Mouse (Mus musculus) heart, embryonic 11.5 days (tissue): ENCODE measurements at regions not wholly inside any gene's neighbourhood (a gene's known extent, or its start where the extent isn't known, plus 50 kb on each side); places are given as distances from the start of the nearest gene placed in this dataset.

Experiments used
- ATAC-seq: fragments of 200-750 bp; cut with Nextera tagmentation; replicated peaks from 2 replicates; pipeline ENCODE4 v1.8.0; 2017; ENCODE audit warnings: moderate library complexity; ENCODE audit not compliant: insufficient number of reproducible peaks, low FRiP score, low TSS enrichment
- H3K27ac ChIP-seq: fragments of 300-500 bp; sonication (generic); 2 replicates; pipeline ENCODE4 v1.5.1; 2014; ENCODE audit warnings: mild to moderate bottlenecking, low read depth, low read length
- H3K27me3 ChIP-seq: fragments of 300-500 bp; sonication (generic); 2 replicates; pipeline ENCODE4 v1.6.1; 2014; ENCODE audit warnings: mild to moderate bottlenecking, low read length, mixed read lengths; ENCODE audit not compliant: control insufficient read depth, insufficient read depth
- H3K36me3 ChIP-seq: fragments of 300-500 bp; sonication (generic); 2 replicates; pipeline ENCODE4 v1.6.1; 2014; ENCODE audit warnings: mild to moderate bottlenecking, low read length, moderate library complexity, mixed read lengths; ENCODE audit not compliant: control insufficient read depth, insufficient read depth
- H3K4me1 ChIP-seq: fragments of 300-500 bp; sonication (generic); 2 replicates; pipeline ENCODE4 v1.6.1; 2014; ENCODE audit warnings: low read length; ENCODE audit not compliant: control insufficient read depth, insufficient read depth
- H3K4me2 ChIP-seq: fragments of 300-500 bp; sonication (generic); 2 replicates; pipeline ENCODE4 v1.6.1; 2014; ENCODE audit warnings: mild to moderate bottlenecking, moderate library complexity
- H3K4me3 ChIP-seq: fragments of 300-500 bp; sonication (generic); 2 replicates; pipeline ENCODE4 v1.5.1; 2014; ENCODE audit warnings: low read depth, low read length
- H3K9ac ChIP-seq: fragments of 300-500 bp; sonication (generic); 2 replicates; pipeline ENCODE4 v1.6.1; 2014; ENCODE audit warnings: mild to moderate bottlenecking, low read depth, low read length, moderate library complexity
- H3K9me3 ChIP-seq: fragments of 300-500 bp; sonication (generic); replicated peaks from 2 replicates; pipeline ENCODE4 v1.6.1; 2016; ENCODE audit warnings: low read length; ENCODE audit not compliant: control insufficient read depth
- WGBS: fragments of 180-500 bp; shearing (Covaris S2); extraction: QIAGEN DNeasy Blood & Tissue Kit; methylation state at CpG from one replicate; pipeline ENCODE4 v1.1.7; 2014; ENCODE audit not compliant: insufficient replicate concordance; 5-methylcytosine and 5-hydroxymethylcytosine counted together

- WGBS, result 60% methylated on average over 3 of the region's 3 CpGs
- peaks cover 3% of the 10 kb centered on the region; the same call in 1 of the 2 replicates for H3K4me1 ChIP-seq
- no peaks in the 10 kb centered on the region for H3K9me3 ChIP-seq
- no peak overlapping the region for H3K27ac ChIP-seq
- H3K36me3 ChIP-seq, result no peaks in the 10 kb centered on the region
- H3K4me3 ChIP-seq, result no peak overlapping the region
- H3K4me2 ChIP-seq, result no peak overlapping the region
- no peak overlapping the region for H3K9ac ChIP-seq
- no peaks in the 10 kb centered on the region for H3K27me3 ChIP-seq
- no peak for ATAC-seq
Observed at GRCm38 (mm10) chr10:126793136-126793535, 108.0 kb downstream of the Atp23 start.

- H3K4me2 ChIP-seq, result 0 out of 2 replicates have a peak overlapping the region, but pooled peaks have one; percentile 18
Observed at GRCm38 (mm10) chr10:126792371-126792835, 108.8 kb downstream of the Atp23 start.

GRCm38 (mm10) chr10:126788277-126788676, 112.9 kb downstream of the Atp23 start:
- H3K9ac ChIP-seq, result no peak overlapping the region
- no peaks in the 10 kb centered on the region for H3K36me3 ChIP-seq
- H3K9me3 ChIP-seq, result no peaks in the 10 kb centered on the region
- no peak overlapping the region for H3K4me3 ChIP-seq
- H3K4me1 ChIP-seq, result peaks cover 3% of the 10 kb centered on the region; the same call in 1 of the 2 replicates
- no peak overlapping the region for H3K27ac ChIP-seq
- H3K27me3 ChIP-seq, result no peaks in the 10 kb centered on the region
- no peak for ATAC-seq
- 87% methylated on average over 5 of the region's 5 CpGs for WGBS
- H3K4me2 ChIP-seq, result no peak overlapping the region

More at GRCm38 (mm10) chr10:126792371-126792835, 108.8 kb downstream of the Atp23 start:
- ATAC-seq, result 0 out of 2 replicates have a peak, but pooled peaks have one; percentile 61
- H3K27ac ChIP-seq, result peak overlapping the region; percentile 10; the same call in 1 of the 2 replicates
- H3K9ac ChIP-seq, result no peak overlapping the region
- WGBS, result 36% methylated on average over 10 of the region's 10 CpGs
- no peaks in the 10 kb centered on the region for H3K27me3 ChIP-seq
- H3K36me3 ChIP-seq, result no peaks in the 10 kb centered on the region
- peaks cover 3% of the 10 kb centered on the region; the same call in 1 of the 2 replicates for H3K4me1 ChIP-seq
- no peaks in the 10 kb centered on the region for H3K9me3 ChIP-seq
- H3K4me3 ChIP-seq, result no peak overlapping the region

- ATAC-seq, result no peak
- no peak overlapping the region for H3K4me2 ChIP-seq
- H3K9me3 ChIP-seq, result no peaks in the 10 kb centered on the region
- H3K27me3 ChIP-seq, result no peaks in the 10 kb centered on the region
- WGBS, result 85% methylated on average over 8 of the region's 8 CpGs
- H3K4me1 ChIP-seq, result no peaks in the 10 kb centered on the region
- no peak overlapping the region for H3K27ac ChIP-seq
- no peak overlapping the region for H3K9ac ChIP-seq
- H3K4me3 ChIP-seq, result no peak overlapping the region
- no peaks in the 10 kb centered on the region for H3K36me3 ChIP-seq
Observed at GRCm38 (mm10) chr10:126783161-126783560, 118.0 kb downstream of the Atp23 start.

GRCm38 (mm10) chr10:126776603-126777002, 124.6 kb downstream of the Atp23 start:
- 72% methylated on average over 3 of the region's 3 CpGs for WGBS
- H3K9me3 ChIP-seq, result no peaks in the 10 kb centered on the region

GRCm38 (mm10) chr10:126775946-126776345, 125.2 kb downstream of the Atp23 start:
- Histone ChIP-seq H3K27me3 (no peaks in the 10 kb centered on the region), H3K4me3 (no peak overlapping the region), H3K9ac (no peak overlapping the region), H3K27ac (no peak overlapping the region), H3K36me3 (no peaks in the 10 kb centered on the region), H3K4me2 (no peak overlapping the region), H3K4me1 (no peaks in the 10 kb centered on the region), H3K9me3 (no peaks in the 10 kb centered on the region)
- WGBS, result 83% methylated on average over 13 of the region's 13 CpGs
- no peak for ATAC-seq

More at GRCm38 (mm10) chr10:126776603-126777002, 124.6 kb downstream of the Atp23 start:
- Histone ChIP-seq H3K9ac (no peak overlapping the region), H3K4me1 (no peaks in the 10 kb centered on the region), H3K36me3 (no peaks in the 10 kb centered on the region), H3K27me3 (no peaks in the 10 kb centered on the region), H3K27ac (no peak overlapping the region), H3K4me3 (no peak overlapping the region), H3K4me2 (no peak overlapping the region)
- ATAC-seq, result no peak

GRCm38 (mm10) chr10:126770446-126771020, 130.6 kb downstream of the Atp23 start:
- Histone ChIP-seq H3K9me3 (no peaks in the 10 kb centered on the region), H3K4me2 (no peak overlapping the region), H3K4me3 (no peak overlapping the region), H3K27me3 (no peaks in the 10 kb centered on the region), H3K36me3 (no peaks in the 10 kb centered on the region), H3K9ac (no peak overlapping the region), H3K4me1 (no peaks in the 10 kb centered on the region), H3K27ac (no peak overlapping the region)
- ATAC-seq, result no peak
- 70% methylated on average over 6 of the region's 6 CpGs for WGBS

- Histone ChIP-seq H3K36me3 (no peaks in the 10 kb centered on the region), H3K4me1 (no peaks in the 10 kb centered on the region), H3K27me3 (no peaks in the 10 kb centered on the region), H3K27ac (no peak overlapping the region), H3K4me2 (no peak overlapping the region), H3K4me3 (no peak overlapping the region), H3K9me3 (no peaks in the 10 kb centered on the region), H3K9ac (no peak overlapping the region)
- no peak for ATAC-seq
- WGBS, result 68% methylated on average over 2 of the region's 2 CpGs
Observed at GRCm38 (mm10) chr10:126765648-126766047, 135.5 kb downstream of the Atp23 start.

- Histone ChIP-seq H3K4me3 (no peak overlapping the region), H3K9me3 (no peaks in the 10 kb centered on the region), H3K36me3 (no peaks in the 10 kb centered on the region), H3K27me3 (no peaks in the 10 kb centered on the region), H3K9ac (no peak overlapping the region), H3K4me2 (no peak overlapping the region), H3K4me1 (no peaks in the 10 kb centered on the region), H3K27ac (no peak overlapping the region)
- 63% methylated on average over 8 of the region's 8 CpGs for WGBS
- ATAC-seq, result no peak
Observed at GRCm38 (mm10) chr10:126764740-126765139, 136.4 kb downstream of the Atp23 start.
